Mouse (Mus musculus) testis, adult 2 months (tissue): ENCODE measurements around the gene Fgf10.

Source experiments
- CTCF ChIP-seq: fragments of 200-500 bp; IDR thresholded peaks from 2 replicates; pipeline ENCODE4 v1.5.1; 2012; ENCODE audit warnings: low read depth, mild to moderate bottlenecking, inconsistent platforms, low read length, moderate library complexity; ENCODE audit not compliant: control insufficient read depth, insufficient read depth, insufficient replicate concordance
- POLR2A ChIP-seq: fragments of 200-500 bp; IDR thresholded peaks from 2 replicates; pipeline ENCODE4 v1.6.1; 2012; ENCODE audit warnings: low read depth, mild to moderate bottlenecking, inconsistent platforms, low read length, moderate library complexity; ENCODE audit not compliant: control insufficient read depth

DNA sequence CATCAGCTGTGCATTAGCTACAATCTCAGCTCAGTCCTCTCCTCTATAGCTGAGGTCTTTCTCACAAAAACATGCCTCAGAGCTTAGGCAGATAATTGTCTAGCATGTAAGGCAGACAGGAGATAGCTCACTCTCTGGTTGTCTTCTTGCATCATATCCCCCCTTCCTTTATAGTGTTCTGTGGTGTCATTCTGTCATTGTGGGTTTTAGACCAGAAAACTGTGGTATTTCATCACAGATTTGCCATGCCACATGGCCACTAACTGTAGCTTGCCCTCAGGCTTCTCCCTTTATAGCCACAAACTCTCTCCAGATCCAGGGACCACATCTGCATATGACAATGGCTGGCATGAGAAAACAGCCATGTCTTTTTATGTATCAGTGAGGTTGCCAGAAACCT is 34.1 kb downstream of the Fgf10 start:
- TF ChIP-seq CTCF: no peak
- no peak for TF ChIP-seq POLR2A
